Mouse (Mus musculus) CH12.LX (cell line): ENCODE results near the gene Ssbp3. TPM values are rescaled to one million over a fixed set of nuclear protein-coding genes. Genes with fewer than 3 reads are reported as not detected.

Experiments
- DNase-seq: peaks from one replicate; pipeline ENCODE4 v3.0.0-alpha.2; 2013; ENCODE audit errors: extremely low read depth
- H3K27ac ChIP-seq: 2 replicates; pipeline ENCODE4 v1.5.1; 2012; ENCODE audit warnings: low read depth, mild to moderate bottlenecking, control low read depth, moderate library complexity; ENCODE audit not compliant: insufficient read depth
- H3K27me3 ChIP-seq: replicated peaks from 2 replicates; pipeline ENCODE3; 2012; ENCODE audit warnings: inconsistent platforms
- H3K36me3 ChIP-seq, 2 experiments: replicated peaks in 1 of 2; 2 replicates each; pipeline versions ENCODE3 to v1.6.1; 2012; ENCODE audit warnings: inconsistent platforms in 1 of 2, low read length in 1 of 2, mild to moderate bottlenecking in 1 of 2, mixed read lengths in 1 of 2, moderate library complexity in 1 of 2; ENCODE audit not compliant: control insufficient read depth in 1 of 2, insufficient read depth in 1 of 2
- H3K4me1 ChIP-seq, 2 experiments: 2 replicates each; pipeline ENCODE4 v1.6.1; 2012; ENCODE audit warnings: inconsistent platforms in 1 of 2, moderate library complexity in 1 of 2; ENCODE audit not compliant: insufficient read depth in 2 of 2, control insufficient read depth in 1 of 2
- H3K4me2 ChIP-seq: 2 replicates; pipeline ENCODE4 v1.6.1; 2012; ENCODE audit warnings: low read depth, mild to moderate bottlenecking, control low read depth; ENCODE audit not compliant: poor library complexity, insufficient read depth, severe bottlenecking
- H3K4me3 ChIP-seq, 3 experiments: fragments of 150-350 bp in 1 of 3; sonication (generic) in 1 of 3; replicated peaks in 1 of 3; 2 replicates each; pipeline versions ENCODE3 to v1.5.1; 2011 to 2012; ENCODE audit warnings: low read depth in 2 of 3, low read length in 2 of 3, mild to moderate bottlenecking in 2 of 3, moderate library complexity in 2 of 3, control low read depth in 1 of 3, improper control_type of control experiment in 1 of 3, inconsistent platforms in 1 of 3, mixed read lengths in 1 of 3; ENCODE audit not compliant: poor library complexity in 1 of 3
- H3K79me2 ChIP-seq: replicated peaks from 2 replicates; pipeline ENCODE4 v1.6.1; 2012; ENCODE audit warnings: mild to moderate bottlenecking, moderate library complexity; ENCODE audit not compliant: control insufficient read depth, poor library complexity, insufficient read depth, severe bottlenecking; ENCODE audit errors: extremely low read depth
- H3K9ac ChIP-seq: 2 replicates; pipeline ENCODE4 v1.6.1; 2012; ENCODE audit warnings: low read depth, mild to moderate bottlenecking, control low read depth, moderate library complexity; ENCODE audit not compliant: insufficient read depth
- H3K9me3 ChIP-seq: replicated peaks from 2 replicates; pipeline ENCODE3; 2012; ENCODE audit warnings: low read length, inconsistent platforms, mixed read lengths
- BHLHE40 ChIP-seq: IDR thresholded peaks from 2 replicates; pipeline ENCODE4 v1.6.1; 2011; ENCODE audit warnings: mild to moderate bottlenecking, low read depth, low read length, improper control_type of control experiment
- CHD1 ChIP-seq: IDR thresholded peaks from 2 replicates; pipeline ENCODE4 v1.6.1; 2012; ENCODE audit warnings: low read depth, low read length, improper control_type of control experiment, inconsistent platforms
- CHD2 ChIP-seq: IDR thresholded peaks from 2 replicates; pipeline ENCODE4 v1.6.1; 2011; ENCODE audit warnings: low read length, improper control_type of control experiment
- ELF1 ChIP-seq: IDR thresholded peaks from 2 replicates; pipeline ENCODE4 v1.6.1; 2014; ENCODE audit warnings: low read depth, mild to moderate bottlenecking, inconsistent platforms, low read length, improper control_type of control experiment
- EP300 ChIP-seq: IDR thresholded peaks from 2 replicates; pipeline ENCODE4 v1.6.1; 2011; ENCODE audit warnings: low read length, improper control_type of control experiment
- ETS1 ChIP-seq: conservative IDR thresholded peaks from 2 replicates; pipeline ENCODE4 v1.6.1; 2012; ENCODE audit warnings: low read depth, mild to moderate bottlenecking, inconsistent platforms, low read length, improper control_type of control experiment, moderate library complexity
- GABPA ChIP-seq: IDR thresholded peaks from 2 replicates; pipeline ENCODE4 v1.6.1; 2012; ENCODE audit warnings: low read depth, low read length, improper control_type of control experiment, inconsistent platforms; ENCODE audit not compliant: insufficient replicate concordance
- HCFC1 ChIP-seq: IDR thresholded peaks from 2 replicates; pipeline ENCODE4 v1.6.1; 2012; ENCODE audit warnings: low read depth, mild to moderate bottlenecking, inconsistent platforms, low read length, improper control_type of control experiment
- JUND ChIP-seq: conservative IDR thresholded peaks from 2 replicates; pipeline ENCODE4 v1.6.1; 2011; ENCODE audit warnings: low read depth, low read length, improper control_type of control experiment
- MAFK ChIP-seq: IDR thresholded peaks from 2 replicates; pipeline ENCODE4 v1.6.1; 2011; ENCODE audit warnings: low read length, improper control_type of control experiment; ENCODE audit not compliant: insufficient replicate concordance
- MAX ChIP-seq: IDR thresholded peaks from 2 replicates; pipeline ENCODE4 v1.6.1; 2011; ENCODE audit warnings: low read length, improper control_type of control experiment
- MAZ ChIP-seq: IDR thresholded peaks from 2 replicates; pipeline ENCODE4 v1.6.1; 2012; ENCODE audit warnings: low read depth, mild to moderate bottlenecking, inconsistent platforms, low read length, improper control_type of control experiment, moderate library complexity
- MXI1 ChIP-seq: IDR thresholded peaks from 2 replicates; pipeline ENCODE4 v1.6.1; 2011; ENCODE audit warnings: mild to moderate bottlenecking, low read depth, low read length, improper control_type of control experiment
- MYC ChIP-seq: IDR thresholded peaks from 2 replicates; pipeline ENCODE4 v1.6.1; 2011; ENCODE audit warnings: low read depth, mild to moderate bottlenecking, improper control_type of control experiment, low read length
- PAX5 ChIP-seq: IDR thresholded peaks from 2 replicates; pipeline ENCODE4 v1.6.1; 2012; ENCODE audit warnings: low read length, inconsistent platforms, mixed read lengths
- POLR2A ChIP-seq: IDR thresholded peaks from 2 replicates; pipeline ENCODE4 v1.6.1; 2011; ENCODE audit warnings: low read depth, mild to moderate bottlenecking, improper control_type of control experiment, low read length
- RCOR1 ChIP-seq: conservative IDR thresholded peaks from 2 replicates; pipeline ENCODE4 v1.6.1; 2012; ENCODE audit warnings: low read depth, mild to moderate bottlenecking, inconsistent platforms, low read length, improper control_type of control experiment
- SIN3A ChIP-seq: IDR thresholded peaks from 2 replicates; pipeline ENCODE4 v1.6.1; 2012; ENCODE audit warnings: low read length, improper control_type of control experiment, inconsistent platforms
- SMC3 ChIP-seq: IDR thresholded peaks from 2 replicates; pipeline ENCODE4 v1.6.1; 2011; ENCODE audit warnings: low read depth, low read length, improper control_type of control experiment
- TBP ChIP-seq: conservative IDR thresholded peaks from 2 replicates; pipeline ENCODE4 v1.6.1; 2011; ENCODE audit warnings: low read depth, low read length, improper control_type of control experiment
- TCF12 ChIP-seq: IDR thresholded peaks from 2 replicates; pipeline ENCODE4 v1.6.1; 2014; ENCODE audit warnings: low read depth, mild to moderate bottlenecking, inconsistent platforms, low read length, improper control_type of control experiment
- UBTF ChIP-seq: IDR thresholded peaks from 2 replicates; pipeline ENCODE4 v1.6.1; 2012; ENCODE audit warnings: low read depth, mild to moderate bottlenecking, inconsistent platforms, low read length, improper control_type of control experiment, moderate library complexity
- ZNF384 ChIP-seq: IDR thresholded peaks from 2 replicates; pipeline ENCODE4 v1.6.1; 2012; ENCODE audit warnings: low read depth, low read length, improper control_type of control experiment, inconsistent platforms
- dilution Hi-C: fragments of 300-500 bp; cut with MboI; formaldehyde crosslinking; loops from 2 replicates; pipeline ENCODE4 v1.14.3; 2020; ENCODE audit warnings: low sequenced_read_pairs; ENCODE audit not compliant: extremely low pct_unique_long_range_greater_than_20kb, extremely low pct_ligation_motif_present
- in situ Hi-C: fragments of 300-500 bp; cut with MboI; formaldehyde crosslinking; loops from 3 replicates; pipeline ENCODE4 v1.14.3; 2019; ENCODE audit warnings: low sequenced_read_pairs, low pct_ligation_motif_present, low pct_unique_long_range_greater_than_20kb, mixed read lengths
- polyA plus RNA-seq: library from polyadenylated mRNA; unstranded; fragments of >175 nt; gene quantifications from 2 replicates; pipeline ENCODE4 v1.2.1, GENCODE M21; 2012; ENCODE audit warnings: low read depth; ENCODE audit not compliant: insufficient read length
- total RNA-seq, 2 experiments: library from RNA; depleted of rRNA; stranded (reverse); fragments of 300-350 nt in 1 of 2; fragments of >200 nt in 1 of 2; gene quantifications; 2 replicates each; pipeline ENCODE4 v1.2.3; 2012 to 2014

The Ssbp3 gene
- total RNA-seq (2012; rRNA removed): 32.4 and 34.2 TPM in 2 replicates
- 76.2 and 76.5 TPM in 2 replicates for total RNA-seq (2014; rRNA removed)
- 125 and 129 TPM in 2 replicates for polyA plus RNA-seq

- TF ChIP-seq MYC (peak; percentile 31; the same call in 1 of the 2 replicates), ELF1 (peak; percentile 8; the same call in 1 of the 2 replicates), EP300 (no peak; the same call in 1 of the 2 replicates), TCF12 (peak; percentile 41; the same call in 1 of the 2 replicates), CHD1 (peak; percentile 14; the same call in 1 of the 2 replicates), TBP (peak; percentile 79), MAFK (0 out of 2 replicates have a peak, but pooled peaks have one; percentile 9), UBTF (peak; percentile 3; the same call in 1 of the 2 replicates), SIN3A (peak; percentile 93), JUND (no peak; the same call in 1 of the 2 replicates), CHD2 (peak; percentile 78; the same call in 1 of the 2 replicates), RCOR1 (0 out of 2 replicates have a peak, but pooled peaks have one; percentile 78), POLR2A (no peak; the same call in 1 of the 2 replicates), MAX (peak; percentile 52; the same call in 1 of the 2 replicates), PAX5 (no peak), HCFC1 (peak; percentile 65), GABPA (no peak), MAZ (peak; percentile 89; the same call in 1 of the 2 replicates), SMC3 (peak; percentile 1; the same call in 1 of the 2 replicates), MXI1 (peak; percentile 49; the same call in 1 of the 2 replicates), ZNF384 (peak; percentile 99), ETS1 (peak; percentile 55), BHLHE40 (peak; percentile 69)
- H3K27ac ChIP-seq: peak within 1 kb of the TSS; percentile 63
- H3K4me1 ChIP-seq: peaks cover 21 to 64% of the 10 kb centered on the region in 2 experiments; a peak in 3 of 4 replicates
- no peaks in the 10 kb centered on the region for H3K9me3 ChIP-seq
- peak; percentile 87 for DNase-seq
- peaks cover 13 to 26% of the 10 kb centered on the region in 2 experiments for H3K36me3 ChIP-seq
- dilution Hi-C loops: no loop called here
- H3K4me2 ChIP-seq: peak within 1 kb of the TSS; percentile 92
- in situ Hi-C loops: no loop called here
- no peaks in the 10 kb centered on the region for H3K27me3 ChIP-seq
- peaks cover 22% of the 10 kb centered on the region for H3K79me2 ChIP-seq
- H3K4me3 ChIP-seq: peak within 1 kb of the TSS; percentile 81 to 97 (median 93)
- peak within 1 kb of the TSS; percentile 96 for H3K9ac ChIP-seq
Observed at GRCm38 (mm10) chr4:106910201-106911172, at the start of gene Ssbp3. Gene Ssbp3, plus strand, starts transcription at chr4:106910701.
